Mouse (Mus musculus): ENCODE results near the gene Lsp1. TPM values are rescaled to one million over a fixed set of nuclear protein-coding genes. Genes with fewer than 3 reads are reported as not detected.

Gene Lsp1
- polyA plus RNA-seq, 1 experiment = 48.0 TPM

GRCm38 (mm10) chr7:142462594-142463078 lies 2.0 kb downstream of the Lsp1 start:
- peaks cover 3% of the 10 kb centered on the region; the same call in 1 of the 2 replicates for H3K4me1 ChIP-seq (ENCODE audit: control insufficient read depth, insufficient read depth, insufficient read length, low read length)
- peak overlapping the region; percentile 55 for H3K4me3 ChIP-seq (ENCODE audit: low read depth, low read length)
- no peak for TF ChIP-seq CTCF (IDR thresholded peaks at IDR 0.05; ENCODE audit: extremely low read depth, insufficient read length, insufficient replicate concordance, low read depth, low read length)
- TF ChIP-seq POLR2A (IDR thresholded peaks at IDR 0.05; ENCODE audit: low read depth, low read length) = no peak
- WGBS = 51% methylated on average over 4 of the region's 4 CpGs
- H3K36me3 ChIP-seq (ENCODE audit: control insufficient read depth, insufficient read depth, low read length) = no peaks in the 10 kb centered on the region
- H3K27ac ChIP-seq (ENCODE audit: insufficient read depth, low read depth, low read length) = no peak overlapping the region; the same call in 1 of the 2 replicates
- H3K27me3 ChIP-seq (ENCODE audit: control insufficient read depth, insufficient read depth, low read length) = no peaks in the 10 kb centered on the region

- Histone ChIP-seq H3K4me3 (ENCODE audit: low read depth, low read length) (no peak overlapping the region), H3K4me1 (ENCODE audit: control insufficient read depth, insufficient read depth, insufficient read length, low read length) (no peaks in the 10 kb centered on the region; the same call in 1 of the 2 replicates), H3K36me3 (ENCODE audit: control insufficient read depth, insufficient read depth, low read length) (no peaks in the 10 kb centered on the region), H3K27me3 (ENCODE audit: control insufficient read depth, insufficient read depth, low read length) (no peaks in the 10 kb centered on the region), H3K27ac (ENCODE audit: insufficient read depth, low read depth, low read length) (peak overlapping the region; percentile 72)
- WGBS = 67% methylated on average over 7 of the region's 7 CpGs
- TF ChIP-seq CTCF (IDR thresholded peaks at IDR 0.05; ENCODE audit: extremely low read depth, insufficient read length, insufficient replicate concordance, low read depth, low read length) = no peak
- no peak for TF ChIP-seq POLR2A (IDR thresholded peaks at IDR 0.05; ENCODE audit: low read depth, low read length)
Measured at GRCm38 (mm10) chr7:142470171-142470691, 9.6 kb downstream of the Lsp1 start.

- H3K27ac ChIP-seq (ENCODE audit: insufficient read depth, low read depth, low read length) = peak overlapping the region; percentile 84
- H3K4me3 ChIP-seq (ENCODE audit: low read depth, low read length) = no peak overlapping the region
Measured at GRCm38 (mm10) chr7:142470808-142471413, 10.3 kb downstream of the Lsp1 start.

GRCm38 (mm10) chr7:142471414-142471861 lies 10.8 kb downstream of the Lsp1 start:
- no peaks in the 10 kb centered on the region for H3K36me3 ChIP-seq (ENCODE audit: control insufficient read depth, insufficient read depth, low read length)
- peak overlapping the region; percentile 84 for H3K27ac ChIP-seq (ENCODE audit: insufficient read depth, low read depth, low read length)
- H3K27me3 ChIP-seq (ENCODE audit: control insufficient read depth, insufficient read depth, low read length) = no peaks in the 10 kb centered on the region
- no peak overlapping the region for H3K4me3 ChIP-seq (ENCODE audit: low read depth, low read length)
- no peaks in the 10 kb centered on the region; the same call in 1 of the 2 replicates for H3K4me1 ChIP-seq (ENCODE audit: control insufficient read depth, insufficient read depth, insufficient read length, low read length)
- TF ChIP-seq CTCF (IDR thresholded peaks at IDR 0.05; ENCODE audit: extremely low read depth, insufficient read length, insufficient replicate concordance, low read depth, low read length) (no peak), POLR2A (IDR thresholded peaks at IDR 0.05; ENCODE audit: low read depth, low read length) (no peak)
- 67% methylated on average over 6 of the region's 6 CpGs for WGBS

More at GRCm38 (mm10) chr7:142470808-142471413, 10.3 kb downstream of the Lsp1 start:
- H3K27me3 ChIP-seq (ENCODE audit: control insufficient read depth, insufficient read depth, low read length) = no peaks in the 10 kb centered on the region
- no peaks in the 10 kb centered on the region; the same call in 1 of the 2 replicates for H3K4me1 ChIP-seq (ENCODE audit: control insufficient read depth, insufficient read depth, insufficient read length, low read length)
- no peak for TF ChIP-seq CTCF (IDR thresholded peaks at IDR 0.05; ENCODE audit: extremely low read depth, insufficient read length, insufficient replicate concordance, low read depth, low read length)
- TF ChIP-seq POLR2A (IDR thresholded peaks at IDR 0.05; ENCODE audit: low read depth, low read length) = no peak
- WGBS = 46% methylated on average over 4 of the region's 4 CpGs
- no peaks in the 10 kb centered on the region for H3K36me3 ChIP-seq (ENCODE audit: control insufficient read depth, insufficient read depth, low read length)

GRCm38 (mm10) chr7:142471884-142472570 lies 11.4 kb downstream of the Lsp1 start:
- no peak for TF ChIP-seq CTCF (IDR thresholded peaks at IDR 0.05; ENCODE audit: extremely low read depth, insufficient read length, insufficient replicate concordance, low read depth, low read length)
- TF ChIP-seq POLR2A (IDR thresholded peaks at IDR 0.05; ENCODE audit: low read depth, low read length) = no peak
- peak overlapping the region; percentile 61 for H3K27ac ChIP-seq (ENCODE audit: insufficient read depth, low read depth, low read length)
- H3K4me3 ChIP-seq (ENCODE audit: low read depth, low read length) = no peak overlapping the region
- no peaks in the 10 kb centered on the region; the same call in 1 of the 2 replicates for H3K4me1 ChIP-seq (ENCODE audit: control insufficient read depth, insufficient read depth, insufficient read length, low read length)
- 44% methylated on average over 15 of the region's 15 CpGs for WGBS
- H3K27me3 ChIP-seq (ENCODE audit: control insufficient read depth, insufficient read depth, low read length) = no peaks in the 10 kb centered on the region
- H3K36me3 ChIP-seq (ENCODE audit: control insufficient read depth, insufficient read depth, low read length) = no peaks in the 10 kb centered on the region

- Histone ChIP-seq H3K27me3 (ENCODE audit: control insufficient read depth, insufficient read depth, low read length) (no peaks in the 10 kb centered on the region), H3K4me3 (ENCODE audit: low read depth, low read length) (no peak overlapping the region), H3K27ac (ENCODE audit: insufficient read depth, low read depth, low read length) (peak overlapping the region; percentile 61; the same call in 1 of the 2 replicates), H3K4me1 (ENCODE audit: control insufficient read depth, insufficient read depth, insufficient read length, low read length) (no peaks in the 10 kb centered on the region; the same call in 1 of the 2 replicates), H3K36me3 (ENCODE audit: control insufficient read depth, insufficient read depth, low read length) (no peaks in the 10 kb centered on the region)
- 91% methylated on average over 4 of the region's 4 CpGs for WGBS
- TF ChIP-seq POLR2A (IDR thresholded peaks at IDR 0.05; ENCODE audit: low read depth, low read length) (no peak), CTCF (IDR thresholded peaks at IDR 0.05; ENCODE audit: extremely low read depth, insufficient read length, insufficient replicate concordance, low read depth, low read length) (no peak)
Measured at GRCm38 (mm10) chr7:142472936-142473335, 12.3 kb downstream of the Lsp1 start.

- Histone ChIP-seq H3K36me3 (ENCODE audit: control insufficient read depth, insufficient read depth, low read length) (no peaks in the 10 kb centered on the region), H3K4me3 (ENCODE audit: low read depth, low read length) (no peak overlapping the region), H3K4me1 (ENCODE audit: control insufficient read depth, insufficient read depth, insufficient read length, low read length) (no peaks in the 10 kb centered on the region; the same call in 1 of the 2 replicates), H3K27ac (ENCODE audit: insufficient read depth, low read depth, low read length) (no peak overlapping the region), H3K27me3 (ENCODE audit: control insufficient read depth, insufficient read depth, low read length) (no peaks in the 10 kb centered on the region)
- WGBS = 76% methylated on average over 2 of the region's 2 CpGs
- TF ChIP-seq CTCF (IDR thresholded peaks at IDR 0.05; ENCODE audit: extremely low read depth, insufficient read length, insufficient replicate concordance, low read depth, low read length) (no peak), POLR2A (IDR thresholded peaks at IDR 0.05; ENCODE audit: low read depth, low read length) (no peak)
Measured at GRCm38 (mm10) chr7:142473476-142473875, 12.9 kb downstream of the Lsp1 start.

Data from small intestine, adult 2 months (tissue).